Mouse (Mus musculus): ENCODE data around the gene Tmco5.

Gene Tmco5

GRCm38 (mm10) chr2:116878391-116878790, at the start of gene Tmco5:
TSS of gene Tmco5 (plus strand) at chr2:116878691.
- no peak for DNase-seq

GRCm38 (mm10) chr2:116831863-116832262, 46.6 kb upstream of the Tmco5 start:
- no peak for DNase-seq

- DNase-seq, result no peak
Measured at GRCm38 (mm10) chr2:116837829-116838228, 40.7 kb upstream of the Tmco5 start.

GRCm38 (mm10) chr2:116838538-116839197, 39.8 kb upstream of the Tmco5 start:
- DNase-seq, result no peak

- DNase-seq, result no peak
Measured at GRCm38 (mm10) chr2:116849980-116850636, 28.4 kb upstream of the Tmco5 start.

- no peak for DNase-seq
Measured at GRCm38 (mm10) chr2:116851356-116851755, 27.1 kb upstream of the Tmco5 start.

- no peak for DNase-seq
Measured at GRCm38 (mm10) chr2:116852249-116852648, 26.2 kb upstream of the Tmco5 start.

- DNase-seq, result no peak
Measured at GRCm38 (mm10) chr2:116858703-116859102, 19.8 kb upstream of the Tmco5 start.

- no peak for DNase-seq
Measured at GRCm38 (mm10) chr2:116876955-116877615, 1.4 kb upstream of the Tmco5 start.

- no peak for DNase-seq
Measured at GRCm38 (mm10) chr2:116879730-116880129, 1.2 kb downstream of the Tmco5 start.

GRCm38 (mm10) chr2:116893316-116893987, 15.0 kb downstream of the Tmco5 start:
- no peak for DNase-seq

GRCm38 (mm10) chr2:116893988-116894363, 15.5 kb downstream of the Tmco5 start:
- no peak for DNase-seq

GRCm38 (mm10) chr2:116899615-116900272, 21.3 kb downstream of the Tmco5 start:
- DNase-seq, result peak; percentile 58 to 84

GRCm38 (mm10) chr2:116900273-116900843, 21.9 kb downstream of the Tmco5 start:
- no peak for DNase-seq

GRCm38 (mm10) chr2:116908268-116908667, 29.8 kb downstream of the Tmco5 start:
- DNase-seq, result no peak

- no peak for DNase-seq
Measured at GRCm38 (mm10) chr2:116912334-116913070, 34.0 kb downstream of the Tmco5 start.

GRCm38 (mm10) chr2:116913677-116914405, 35.4 kb downstream of the Tmco5 start:
- no peak for DNase-seq

- no peak for DNase-seq
Measured at GRCm38 (mm10) chr2:116914636-116915035, 36.1 kb downstream of the Tmco5 start.

- no peak for DNase-seq
Measured at GRCm38 (mm10) chr2:116918598-116918997, 40.1 kb downstream of the Tmco5 start.

GRCm38 (mm10) chr2:116922580-116923500, 44.3 kb downstream of the Tmco5 start:
- no peak for DNase-seq

Measured in spleen, adult 18-20 months (tissue).